Mouse (Mus musculus): Measurements from ENCODE around the gene Dhx32.

- TF ChIP-seq GATA1 (IDR thresholded peaks at IDR 0.05; ENCODE audit: borderline replicate concordance, low read length), result no peak
- no peak for TF ChIP-seq FLI1 (IDR thresholded peaks at IDR 0.05; ENCODE audit: low read length)
These were observed 19.3 kb upstream of the Dhx32 start for GRCm38 (mm10) chr7:133801823-133802222.
